Mouse (Mus musculus): ENCODE measurements around the gene Brwd3.

The Brwd3 gene

GRCm38 (mm10) chrX:108834090-108834774 is at the start of gene Brwd3:
TSS of gene Brwd3 (minus strand) at chrX:108834372.
- peak; percentile 89 for DNase-seq (ENCODE audit: low read depth, low spot score)

- DNase-seq (ENCODE audit: low read depth, low spot score) = no peak
These were observed 28.5 kb upstream of the Brwd3 start for GRCm38 (mm10) chrX:108862632-108863031.

GRCm38 (mm10) chrX:108842705-108843104 is 8.5 kb upstream of the Brwd3 start:
- DNase-seq (ENCODE audit: low read depth, low spot score) = no peak

GRCm38 (mm10) chrX:108836416-108836815 is 2.2 kb upstream of the Brwd3 start:
- DNase-seq (ENCODE audit: low read depth, low spot score) = no peak

GRCm38 (mm10) chrX:108835233-108835632 is 1.1 kb upstream of the Brwd3 start:
- DNase-seq (ENCODE audit: low read depth, low spot score) = no peak

- DNase-seq (ENCODE audit: low read depth, low spot score) = no peak
These were observed 671 bp downstream of the Brwd3 start for GRCm38 (mm10) chrX:108833381-108834020.

- peak; percentile 89 for DNase-seq (ENCODE audit: low read depth, low spot score)
These were observed 1.4 kb downstream of the Brwd3 start for GRCm38 (mm10) chrX:108832674-108833189.

GRCm38 (mm10) chrX:108831231-108831630 is 2.9 kb downstream of the Brwd3 start:
- DNase-seq (ENCODE audit: low read depth, low spot score) = no peak

- DNase-seq (ENCODE audit: low read depth, low spot score) = no peak
These were observed 6.1 kb downstream of the Brwd3 start for GRCm38 (mm10) chrX:108828111-108828510.

GRCm38 (mm10) chrX:108797268-108797667 is 36.9 kb downstream of the Brwd3 start:
- DNase-seq (ENCODE audit: low read depth, low spot score) = no peak

GRCm38 (mm10) chrX:108783724-108784123 is 50.4 kb downstream of the Brwd3 start:
- DNase-seq (ENCODE audit: low read depth, low spot score) = no peak

- peak; percentile 49 for DNase-seq (ENCODE audit: low read depth, low spot score)
These were observed 102.4 kb downstream of the Brwd3 start for GRCm38 (mm10) chrX:108731755-108732154.

GRCm38 (mm10) chrX:108729564-108729963 is 104.6 kb downstream of the Brwd3 start:
- DNase-seq (ENCODE audit: low read depth, low spot score) = no peak

GRCm38 (mm10) chrX:108729068-108729467 is 105.1 kb downstream of the Brwd3 start:
- DNase-seq (ENCODE audit: low read depth, low spot score) = no peak

- no peak for DNase-seq (ENCODE audit: low read depth, low spot score)
These were observed 105.8 kb downstream of the Brwd3 start for GRCm38 (mm10) chrX:108728334-108728733.

- DNase-seq (ENCODE audit: low read depth, low spot score) = no peak
These were observed 109.9 kb downstream of the Brwd3 start for GRCm38 (mm10) chrX:108724241-108724640.

GRCm38 (mm10) chrX:108722447-108722846 is 111.7 kb downstream of the Brwd3 start:
- no peak for DNase-seq (ENCODE audit: low read depth, low spot score)

GRCm38 (mm10) chrX:108704312-108704711 is 129.9 kb downstream of the Brwd3 start:
- no peak for DNase-seq (ENCODE audit: low read depth, low spot score)
